Mouse (Mus musculus): ENCODE data around the gene Rpl28. TPM values are rescaled to one million over a fixed set of nuclear protein-coding genes. Genes with fewer than 3 reads are reported as not detected.

The Rpl28 gene
- polyA plus RNA-seq, 1 experiment, result 3,329 TPM

- TF ChIP-seq MYOG (IDR thresholded peaks at IDR 0.05; ENCODE audit: control insufficient read depth in 1 of 3, insufficient read depth in 1 of 3, insufficient read length in 2 of 3, low read depth in 2 of 3) (no peak), E2F4 (IDR thresholded peaks at IDR 0.05; ENCODE audit: insufficient read depth) (no peak), USF1 (IDR thresholded peaks at IDR 0.05; ENCODE audit: low read depth) (no peak), REST (IDR thresholded peaks at IDR 0.05; ENCODE audit: insufficient read depth, insufficient read length) (no peak), MYOD1 (IDR thresholded peaks at IDR 0.05; ENCODE audit: control insufficient read depth in 1 of 3, insufficient read length in 2 of 3, low read depth in 2 of 3) (no peak)
- H3K27me3 ChIP-seq (ENCODE audit: control insufficient read depth, insufficient read depth, insufficient read length), result peaks cover 38% of the 10 kb centered on the region
These were observed 45.0 kb downstream of the Rpl28 start for GRCm38 (mm10) chr7:4837639-4838038.

GRCm38 (mm10) chr7:4842077-4842476, 49.4 kb downstream of the Rpl28 start:
- no peak overlapping the region for H3ac ChIP-seq (ENCODE audit: control insufficient read depth, insufficient read length)
- H3K27me3 ChIP-seq (ENCODE audit: control insufficient read depth, insufficient read depth, insufficient read length), result peaks cover 38% of the 10 kb centered on the region
- no peaks in the 10 kb centered on the region for H3K36me3 ChIP-seq (ENCODE audit: control insufficient read depth, insufficient read depth)
- H3K4me3 ChIP-seq, result no peak overlapping the region
- H3K79me2 ChIP-seq (ENCODE audit: control insufficient read depth, insufficient read depth), result no peaks in the 10 kb centered on the region
- H3K4me2 ChIP-seq (ENCODE audit: low read depth), result no peak overlapping the region
- TF ChIP-seq SRF (IDR thresholded peaks at IDR 0.05; ENCODE audit: control insufficient read depth, insufficient read length, low read depth) (no peak), MYOD1 (IDR thresholded peaks at IDR 0.05; ENCODE audit: control insufficient read depth in 1 of 3, insufficient read length in 2 of 3, low read depth in 2 of 3) (no peak)

More at GRCm38 (mm10) chr7:4837639-4838038, 45.0 kb downstream of the Rpl28 start:
- no peaks in the 10 kb centered on the region for H3K36me3 ChIP-seq (ENCODE audit: control insufficient read depth, insufficient read depth)
- H3K4me3 ChIP-seq, result no peak overlapping the region
- no peak overlapping the region for H3ac ChIP-seq (ENCODE audit: control insufficient read depth, insufficient read length)
- no peaks in the 10 kb centered on the region for H3K79me2 ChIP-seq (ENCODE audit: control insufficient read depth, insufficient read depth)
- H3K4me2 ChIP-seq (ENCODE audit: low read depth), result no peak overlapping the region

- H3K79me2 ChIP-seq (ENCODE audit: control insufficient read depth, insufficient read depth), result no peaks in the 10 kb centered on the region
- no peak overlapping the region for H3K4me3 ChIP-seq
- H3ac ChIP-seq (ENCODE audit: control insufficient read depth, insufficient read length), result no peak overlapping the region
- no peaks in the 10 kb centered on the region for H3K36me3 ChIP-seq (ENCODE audit: control insufficient read depth, insufficient read depth)
- no peak for TF ChIP-seq MYOG (IDR thresholded peaks at IDR 0.05; ENCODE audit: control insufficient read depth in 1 of 3, insufficient read depth in 1 of 3, insufficient read length in 2 of 3, low read depth in 2 of 3)
- peaks cover 37% of the 10 kb centered on the region for H3K27me3 ChIP-seq (ENCODE audit: control insufficient read depth, insufficient read depth, insufficient read length)
- no peak overlapping the region for H3K4me2 ChIP-seq (ENCODE audit: low read depth)
These were observed 50.0 kb downstream of the Rpl28 start for GRCm38 (mm10) chr7:4842634-4843131.

DNA sequence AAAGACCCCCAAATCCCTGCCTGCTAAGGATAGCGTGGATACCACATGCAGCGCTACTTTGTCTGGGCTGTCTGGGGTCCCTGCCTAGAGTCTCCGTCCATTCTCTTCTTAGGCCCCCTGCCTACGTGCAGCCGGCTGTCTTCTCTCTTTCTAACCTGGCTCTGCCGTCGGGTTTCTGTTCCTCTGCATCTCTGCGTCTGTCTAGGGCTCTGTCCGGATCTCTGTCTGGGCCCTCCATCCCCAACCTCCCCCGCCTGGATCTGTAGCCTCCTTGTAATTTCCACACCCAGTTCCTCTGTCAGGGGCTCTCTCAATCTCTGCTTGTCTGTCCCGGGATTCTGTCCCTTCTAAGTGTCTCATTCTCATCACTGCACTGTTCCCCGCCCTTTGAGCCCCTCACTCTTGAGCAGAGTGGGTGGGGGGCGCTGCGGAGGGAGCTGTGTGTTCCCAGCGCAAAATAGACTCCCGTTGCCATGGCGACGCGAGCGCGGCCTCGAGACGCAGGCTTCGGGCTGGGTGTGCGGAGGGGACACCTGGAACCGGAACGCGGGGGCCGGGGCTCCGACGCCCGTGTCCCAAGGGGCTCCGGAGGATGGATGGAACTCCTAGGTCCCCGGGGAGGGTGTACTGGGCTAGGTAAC, 51.0 kb downstream of the Rpl28 start:
- Histone ChIP-seq H3ac (ENCODE audit: control insufficient read depth, insufficient read length) (no peak overlapping the region), H3K36me3 (ENCODE audit: control insufficient read depth, insufficient read depth) (no peaks in the 10 kb centered on the region), H3K4me2 (ENCODE audit: low read depth) (no peak overlapping the region), H3K27me3 (ENCODE audit: control insufficient read depth, insufficient read depth, insufficient read length) (peaks cover 37% of the 10 kb centered on the region), H3K79me2 (ENCODE audit: control insufficient read depth, insufficient read depth) (no peaks in the 10 kb centered on the region), H3K4me3 (no peak overlapping the region)
- TF ChIP-seq MYOG (IDR thresholded peaks at IDR 0.05; ENCODE audit: control insufficient read depth in 1 of 3, insufficient read depth in 1 of 3, insufficient read length in 2 of 3, low read depth in 2 of 3), result no peak
- no peak for TF ChIP-seq POLR2AphosphoS2 (IDR thresholded peaks at IDR 0.05; ENCODE audit: insufficient read length, low read depth)
- TF ChIP-seq TCF12 (IDR thresholded peaks at IDR 0.05; ENCODE audit: insufficient read depth, poor library complexity, severe bottlenecking), result no peak
- no peak for TF ChIP-seq MYOD1 (IDR thresholded peaks at IDR 0.05; ENCODE audit: control insufficient read depth in 1 of 3, insufficient read length in 2 of 3, low read depth in 2 of 3)
- no peak for TF ChIP-seq SRF (IDR thresholded peaks at IDR 0.05; ENCODE audit: control insufficient read depth, insufficient read length, low read depth)
- TF ChIP-seq TCF3 (IDR thresholded peaks at IDR 0.05; ENCODE audit: insufficient read length, low read depth), result no peak
- no peak for TF ChIP-seq USF1 (IDR thresholded peaks at IDR 0.05; ENCODE audit: low read depth)
- no peak for TF ChIP-seq E2F4 (IDR thresholded peaks at IDR 0.05; ENCODE audit: insufficient read depth)
- no peak for TF ChIP-seq CEBPB (IDR thresholded peaks at IDR 0.05; ENCODE audit: insufficient read depth, poor library complexity, severe bottlenecking)

DNA sequence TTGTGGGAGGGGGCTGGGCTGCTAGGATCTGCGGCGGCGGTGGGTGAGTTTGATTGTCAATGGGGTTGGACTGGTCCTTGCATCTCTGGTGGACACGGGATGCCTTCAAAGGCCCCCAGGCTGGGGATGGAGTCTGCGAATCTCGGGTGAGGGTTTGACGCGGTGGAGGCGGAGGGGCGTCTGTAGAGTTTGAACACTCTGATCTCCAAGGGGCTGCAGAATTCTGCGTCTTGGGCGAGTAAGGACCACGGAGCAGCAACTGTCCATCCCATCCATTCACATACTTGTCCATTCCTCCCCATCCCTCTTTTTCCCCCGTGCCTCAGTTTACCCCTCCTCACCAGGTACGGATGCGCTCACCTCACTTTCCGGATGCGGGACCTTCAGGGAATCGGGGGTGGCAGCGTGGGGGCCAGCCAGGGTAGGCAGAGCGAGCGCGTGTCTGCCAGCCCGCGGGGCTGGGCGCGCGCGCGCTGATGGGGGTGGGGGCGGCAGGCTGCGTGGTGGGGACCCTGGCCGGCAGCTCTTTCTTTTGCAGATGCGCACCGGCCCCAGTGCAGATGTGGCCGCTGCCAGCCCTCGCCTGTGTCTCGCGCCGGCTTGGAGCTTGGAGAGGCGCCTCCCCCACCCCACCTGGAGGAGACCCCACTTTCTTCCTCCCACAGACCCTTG, 51.7 kb downstream of the Rpl28 start, which contains the start of gene Shisa7:
Shisa7 (minus strand) TSS at position 452 of the 672 bp plus-strand sequence.
- H3ac ChIP-seq (ENCODE audit: control insufficient read depth, insufficient read length), result no peak within 1 kb of the TSS
- H3K79me2 ChIP-seq (ENCODE audit: control insufficient read depth, insufficient read depth), result no peaks in the 10 kb centered on the region
- peaks cover 39% of the 10 kb centered on the region for H3K27me3 ChIP-seq (ENCODE audit: control insufficient read depth, insufficient read depth, insufficient read length)
- H3K4me3 ChIP-seq, result no peak within 1 kb of the TSS
- H3K36me3 ChIP-seq (ENCODE audit: control insufficient read depth, insufficient read depth), result no peaks in the 10 kb centered on the region
- H3K4me2 ChIP-seq (ENCODE audit: low read depth), result no peak within 1 kb of the TSS
- no peak for TF ChIP-seq POLR2A (IDR thresholded peaks at IDR 0.05; ENCODE audit: insufficient read length, low read depth)
- TF ChIP-seq TCF12 (IDR thresholded peaks at IDR 0.05; ENCODE audit: insufficient read depth, poor library complexity, severe bottlenecking), result no peak
- TF ChIP-seq REST (IDR thresholded peaks at IDR 0.05; ENCODE audit: insufficient read depth, insufficient read length), result no peak
- TF ChIP-seq E2F4 (IDR thresholded peaks at IDR 0.05; ENCODE audit: insufficient read depth), result no peak
- no peak for TF ChIP-seq USF1 (IDR thresholded peaks at IDR 0.05; ENCODE audit: low read depth)
- TF ChIP-seq MYOG (IDR thresholded peaks at IDR 0.05; ENCODE audit: control insufficient read depth in 1 of 3, insufficient read depth in 1 of 3, insufficient read length in 2 of 3, low read depth in 2 of 3), result no peak
- no peak for TF ChIP-seq MYOD1 (IDR thresholded peaks at IDR 0.05; ENCODE audit: control insufficient read depth in 1 of 3, insufficient read length in 2 of 3, low read depth in 2 of 3)
- TF ChIP-seq CEBPB (IDR thresholded peaks at IDR 0.05; ENCODE audit: insufficient read depth, poor library complexity, severe bottlenecking), result no peak
- TF ChIP-seq POLR2AphosphoS2 (IDR thresholded peaks at IDR 0.05; ENCODE audit: insufficient read length, low read depth), result no peak
- no peak for TF ChIP-seq TCF3 (IDR thresholded peaks at IDR 0.05; ENCODE audit: insufficient read length, low read depth)
- TF ChIP-seq SRF (IDR thresholded peaks at IDR 0.05; ENCODE audit: control insufficient read depth, insufficient read length, low read depth), result no peak
- TF ChIP-seq MAX (IDR thresholded peaks at IDR 0.05; ENCODE audit: low read depth), result no peak

Other genes with a start within 250 kb of the Rpl28 start
- gene Syt5, start 245.3 kb upstream of the Rpl28 start, polyA plus RNA-seq (2012; fragmentation: generic; extraction: Trizol), result 0.22 TPM
- gene Ptprh, start 188.8 kb upstream of the Rpl28 start, polyA plus RNA-seq (2012; fragmentation: generic; extraction: Trizol), result not detected
- 2.2 TPM for gene Tmem86b, start 161.5 kb upstream of the Rpl28 start, polyA plus RNA-seq (2012; fragmentation: generic; extraction: Trizol)
- 46.1 TPM for gene Ppp6r1, start 133.9 kb upstream of the Rpl28 start, polyA plus RNA-seq (2012; fragmentation: generic; extraction: Trizol)
- gene Hspbp1, start 107.8 kb upstream of the Rpl28 start, polyA plus RNA-seq (2012; fragmentation: generic; extraction: Trizol), result 67.5 TPM
- 7.0 TPM for gene Brsk1, start 102.3 kb upstream of the Rpl28 start, polyA plus RNA-seq (2012; fragmentation: generic; extraction: Trizol)
- 0.04 TPM for gene Tmem150b, start 67.6 kb upstream of the Rpl28 start, polyA plus RNA-seq (2012; fragmentation: generic; extraction: Trizol)
- gene Kmt5c, start 52.8 kb upstream of the Rpl28 start, polyA plus RNA-seq (2012; fragmentation: generic; extraction: Trizol), result 19.2 TPM
- 0.19 TPM for gene Cox6b2, start 39.8 kb upstream of the Rpl28 start, polyA plus RNA-seq (2012; fragmentation: generic; extraction: Trizol)
- not detected for gene Fam71e2, start 21.6 kb upstream of the Rpl28 start, polyA plus RNA-seq (2012; fragmentation: generic; extraction: Trizol)
- gene Il11, start 10.0 kb upstream of the Rpl28 start, polyA plus RNA-seq (2012; fragmentation: generic; extraction: Trizol), result 0.56 TPM
- not detected for gene Tmem190, start 9.9 kb upstream of the Rpl28 start, polyA plus RNA-seq (2012; fragmentation: generic; extraction: Trizol)
- 7.1 TPM for gene Tmem238, start 3.2 kb upstream of the Rpl28 start, polyA plus RNA-seq (2012; fragmentation: generic; extraction: Trizol)
- 261 TPM for gene Ube2s, start 19.7 kb downstream of the Rpl28 start, polyA plus RNA-seq (2012; fragmentation: generic; extraction: Trizol)
- not detected for gene Shisa7, start 51.8 kb downstream of the Rpl28 start, polyA plus RNA-seq (2012; fragmentation: generic; extraction: Trizol)
- 0.65 TPM for gene Isoc2b, start 77.4 kb downstream of the Rpl28 start, polyA plus RNA-seq (2012; fragmentation: generic; extraction: Trizol)
- gene Isoc2a, start 84.3 kb downstream of the Rpl28 start, polyA plus RNA-seq (2012; fragmentation: generic; extraction: Trizol), result 3.3 TPM
- not detected for gene Gm36210, start 113.6 kb downstream of the Rpl28 start, polyA plus RNA-seq (2012; fragmentation: generic; extraction: Trizol)
- 8.0 TPM for gene Zfp628, start 122.3 kb downstream of the Rpl28 start, polyA plus RNA-seq (2012; fragmentation: generic; extraction: Trizol)
- 3.1 TPM for gene Nat14, start 129.2 kb downstream of the Rpl28 start, polyA plus RNA-seq (2012; fragmentation: generic; extraction: Trizol)
- 13.6 TPM for gene Ssc5d, start 132.9 kb downstream of the Rpl28 start, polyA plus RNA-seq (2012; fragmentation: generic; extraction: Trizol)
- gene Sbk2, start 171.5 kb downstream of the Rpl28 start, polyA plus RNA-seq (2012; fragmentation: generic; extraction: Trizol), result 7.1 TPM
- 0.34 TPM for gene Sbk3, start 178.3 kb downstream of the Rpl28 start, polyA plus RNA-seq (2012; fragmentation: generic; extraction: Trizol)
- gene Zfp579, start 203.3 kb downstream of the Rpl28 start, polyA plus RNA-seq (2012; fragmentation: generic; extraction: Trizol), result 16.3 TPM
- 15.7 TPM for gene Zfp524, start 221.5 kb downstream of the Rpl28 start, polyA plus RNA-seq (2012; fragmentation: generic; extraction: Trizol)
- gene Fiz1, start 221.8 kb downstream of the Rpl28 start, polyA plus RNA-seq (2012; fragmentation: generic; extraction: Trizol), result 22.8 TPM
- not detected for gene Gm44973, start 222.6 kb downstream of the Rpl28 start, polyA plus RNA-seq (2012; fragmentation: generic; extraction: Trizol)
- gene Zfp865, start 227.5 kb downstream of the Rpl28 start, polyA plus RNA-seq (2012; fragmentation: generic; extraction: Trizol), result 18.1 TPM
- 0.19 TPM for gene Ccdc106, start 227.7 kb downstream of the Rpl28 start, polyA plus RNA-seq (2012; fragmentation: generic; extraction: Trizol)
- not detected for gene 4632433K11Rik, start 241.2 kb downstream of the Rpl28 start, polyA plus RNA-seq (2012; fragmentation: generic; extraction: Trizol)
- 1.5 TPM for gene Zfp784, start 245.6 kb downstream of the Rpl28 start, polyA plus RNA-seq (2012; fragmentation: generic; extraction: Trizol)